Mouse (Mus musculus): ENCODE measurements around the gene Ubxn10.

DNA sequence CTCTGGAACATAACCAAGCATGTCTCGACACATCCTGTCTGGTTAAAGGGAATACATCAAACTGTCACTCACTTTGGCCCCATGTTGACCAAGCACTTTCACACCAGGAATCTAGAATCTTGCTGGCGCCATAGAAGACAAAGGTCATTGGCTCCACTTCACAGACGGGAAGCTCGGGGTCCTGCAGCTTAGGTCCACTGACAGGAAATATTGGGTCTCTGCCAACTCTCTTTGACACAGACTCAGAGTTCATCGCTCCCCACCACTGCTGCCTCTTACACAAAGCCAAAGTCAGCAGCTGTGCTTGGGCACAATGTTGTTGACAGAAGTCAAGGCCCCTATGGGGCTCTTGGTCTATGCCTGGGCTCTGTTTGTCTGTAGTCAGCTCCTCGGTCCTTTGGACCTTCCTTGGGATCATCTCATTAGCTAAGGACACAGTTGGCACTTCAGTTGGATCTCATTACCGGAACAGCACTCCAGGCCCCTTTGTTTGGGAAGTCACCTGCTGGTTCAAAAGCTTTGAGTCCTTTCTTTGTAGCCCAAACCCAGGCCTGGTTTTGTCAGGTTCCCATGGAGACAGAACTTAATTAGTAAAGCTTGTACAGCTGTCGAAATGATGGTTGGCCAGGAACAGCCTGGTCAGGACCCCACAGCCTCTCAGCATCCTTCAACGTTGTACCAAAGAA is 7.8 kb downstream of the Ubxn10 start:
- TF ChIP-seq CTCF (IDR thresholded peaks at IDR 0.05; ENCODE audit: borderline replicate concordance, control insufficient read depth, extremely low read depth, insufficient read depth, low read length, poor library complexity) (no peak), POLR2A (IDR thresholded peaks at IDR 0.05; ENCODE audit: control insufficient read depth, extremely low read depth, insufficient read depth, low read length, poor library complexity) (no peak)

All from thymus, adult 2 months (tissue).